Mouse (Mus musculus): ENCODE data around the gene Cnbd2.

DNA sequence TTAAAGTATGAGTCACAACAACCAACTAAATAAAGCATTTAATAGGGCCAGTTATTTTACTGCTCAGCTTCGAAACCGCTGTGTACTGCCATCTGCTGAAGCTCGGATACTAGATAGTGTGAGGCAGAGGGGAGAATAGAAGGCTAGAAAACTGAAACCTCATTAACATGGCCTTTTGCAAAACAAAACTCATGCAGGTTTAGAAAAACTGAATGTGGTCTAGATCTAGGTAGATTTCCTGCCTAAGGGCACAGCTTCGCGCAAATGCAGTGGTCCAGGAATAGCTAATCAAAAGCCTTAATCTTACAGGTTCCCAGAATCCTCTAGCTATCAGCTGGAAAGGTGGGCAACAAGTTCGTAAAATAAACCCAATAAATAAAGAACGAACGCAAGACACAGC lies 658 bp upstream of the Cnbd2 start:
- TF ChIP-seq FOSL1 (IDR thresholded peaks at IDR 0.05; ENCODE audit: insufficient read depth, low read length, poor library complexity, severe bottlenecking): no peak
- no peak for TF ChIP-seq CTCF (IDR thresholded peaks at IDR 0.05; ENCODE audit: control insufficient read depth, insufficient read depth, insufficient read length)
- TF ChIP-seq MYOG (IDR thresholded peaks at IDR 0.05; ENCODE audit: control insufficient read depth, extremely low read depth, insufficient read length): no peak
